Mouse (Mus musculus): ENCODE data around the gene Cox19.

- TF ChIP-seq CTCF (IDR thresholded peaks at IDR 0.05; ENCODE audit: low read depth) = no peak
- TF ChIP-seq EP300 (IDR thresholded peaks at IDR 0.05; ENCODE audit: low read depth) = no peak
Observed at GRCm38 (mm10) chr5:139297745-139298144, 53.5 kb downstream of the Cox19 start.

Data from heart, postnatal 0 days (tissue).